15 mouse cellular contexts compared by ENCODE assay signal in genomic region chr14:13283211-13283610, GRCm38 (mm10). TPM values are rescaled to one million over a fixed set of nuclear protein-coding genes. Genes with fewer than 3 reads are reported as not detected.
DNase-seq lines count a peak whose midpoint lies in the region; TF ChIP-seq lines count a peak whose summit lies in the region.
"Had no signal": no experiment of that assay in that cellular context is flagged by ENCODE, and none has a peak within 500 bp of the region (broad histone marks: within the 10 kb centered on the region; RNA-seq: fewer than 3 reads in every experiment).

No protein-coding gene starts in this region.

- no peak for TF ChIP-seq POLR2A in brain, embryonic 14.5 days (IDR thresholded peaks at IDR 0.05; ENCODE audit: borderline replicate concordance, extremely low read depth, insufficient read depth, insufficient read length, poor library complexity, severe bottlenecking)

- TF ChIP-seq CTCF in brain, embryonic 14.5 days (IDR thresholded peaks at IDR 0.05; ENCODE audit: borderline replicate concordance, extremely low read depth, insufficient read depth, insufficient read length) = no peak

- peak; percentile 28 for DNase-seq in layer of hippocampus, adult 11-12 months (ENCODE audit: low spot score)
- DNase-seq in layer of hippocampus, adult 8-10 months (ENCODE audit: low spot score in 2 of 2) = no peak
- DNase-seq in brain, embryonic 14.5 days (ENCODE audit: low read depth) = peak; percentile 67
- DNase-seq in cerebellum, adult 11 months = peak; percentile 17
- DNase-seq in cerebellum, postnatal 10 days = peak; percentile 80 to 81
- DNase-seq in heart, adult 8-10 months (ENCODE audit: low spot score) = no peak
- no peak for DNase-seq in urinary bladder, postnatal 14 days (ENCODE audit: low spot score)
- DNase-seq: adrenal gland, postnatal 10 days; kidney, adult 18-20 months; kidney, postnatal 10 days; right cerebral cortex, adult 18-20 months; thymus, postnatal 14 days had no signal

RNA-seq across cellular contexts. Expression of gene Synpr, which starts 1.4 kb away (rescaled TPM):
- 100 to 1,000 TPM; 129 to 180 (median 145) TPM for total RNA-seq in layer of hippocampus, adult 8-10 months (2022)
- polyA plus RNA-seq in brain, embryonic 14.5 days (2012; rRNA removed) = 24.1 and 25.2 TPM in 2 replicates
- total RNA-seq in heart, adult 8-10 months (2022) = under 1 TPM in 3 of 4 experiments, not detected in 1; 0.35 to 0.44 (median 0.40) TPM
- total RNA-seq: gastrocnemius, adult 18-20 months had no signal
- polyA plus RNA-seq: macrophage; testis, adult 2 months had no signal

Comparison
In these comparisons a context has a peak if more than half of its experiments do, and no peak if none do; other contexts are left out.
1. DNase-seq: peak in layer of hippocampus, adult 11-12 months (single experiment), brain, embryonic 14.5 days (single experiment), cerebellum, adult 11 months (single experiment) and cerebellum, postnatal 10 days (2 of 2); none in layer of hippocampus, adult 8-10 months (0 of 2), heart, adult 8-10 months (single experiment) and urinary bladder, postnatal 14 days (single experiment).
2. RNA of gene Synpr, which starts 1.4 kb away (total RNA-seq): 129 to 180 TPM in layer of hippocampus, adult 8-10 months; 0.35 to 0.44 TPM in heart, adult 8-10 months; every median in the first group is over 10 times any median in the second.